Mouse (Mus musculus) brain, embryonic 14.5 days (tissue): ENCODE data around the gene Lmtk2.

Source experiments
- CTCF ChIP-seq: fragments of 200-500 bp; IDR thresholded peaks from 2 replicates; pipeline ENCODE4 v1.5.1; 2012; ENCODE audit warnings: inconsistent platforms, mild to moderate bottlenecking, moderate library complexity, borderline replicate concordance; ENCODE audit not compliant: insufficient read depth, insufficient read length; ENCODE audit errors: extremely low read depth
- POLR2A ChIP-seq: fragments of 200-500 bp; IDR thresholded peaks from 2 replicates; pipeline ENCODE4 v1.6.1; 2012; ENCODE audit warnings: mild to moderate bottlenecking, inconsistent platforms, borderline replicate concordance; ENCODE audit not compliant: poor library complexity, insufficient read depth, insufficient read length, severe bottlenecking; ENCODE audit errors: extremely low read depth

GRCm38 (mm10) chr5:144118271-144118670 is 18.0 kb downstream of the Lmtk2 start:
- TF ChIP-seq CTCF, result no peak
- TF ChIP-seq POLR2A, result no peak
